Mouse (Mus musculus): Measurements from ENCODE around the gene Mlst8.
A peak's percentile ranks its signal among the peaks of the same experiment; 100 is the strongest.

DNA sequence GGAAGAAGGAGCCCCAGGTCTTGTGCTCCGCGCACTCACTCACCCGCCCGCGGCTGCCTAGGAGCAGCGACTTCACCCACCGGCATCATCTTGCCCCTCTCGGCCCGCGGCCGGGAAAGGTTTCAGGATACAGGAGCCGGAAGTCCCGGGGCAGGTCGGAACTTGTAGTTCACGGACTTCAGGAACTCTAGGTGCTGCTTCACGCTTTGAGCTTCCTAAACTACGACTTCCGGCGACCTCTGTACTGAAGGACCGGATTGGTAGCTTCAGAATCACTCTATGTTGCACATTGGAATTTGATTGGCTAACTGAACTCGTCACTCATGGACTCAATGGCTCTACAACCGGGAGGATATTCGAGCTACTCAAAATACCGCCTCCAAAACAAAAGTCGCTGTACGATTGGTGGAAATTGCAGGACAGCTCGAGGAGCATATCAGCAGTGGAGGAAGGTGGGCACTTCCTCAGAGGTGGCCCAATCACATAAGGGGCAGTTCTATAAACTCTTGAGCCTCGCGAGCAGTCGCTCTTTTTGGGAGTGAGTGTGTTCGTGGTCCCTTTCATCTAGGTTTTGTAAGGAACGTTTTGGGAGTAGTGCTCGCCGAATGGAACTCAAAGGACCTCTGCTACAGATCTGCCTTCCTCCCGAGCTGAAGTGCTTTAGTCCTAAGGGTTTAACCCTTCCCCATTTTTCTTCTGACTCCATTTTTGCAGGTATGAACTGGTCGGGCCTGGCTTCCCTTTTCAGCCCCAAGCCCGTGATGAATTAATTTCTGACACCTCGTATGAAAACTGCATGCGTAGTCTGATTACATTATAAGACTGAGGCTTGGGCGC, 49.1 kb upstream of the Mlst8 start, which contains the start of gene Traf7:
- TF ChIP-seq CTCF (IDR thresholded peaks at IDR 0.05; ENCODE audit: borderline replicate concordance, extremely low read depth, insufficient read depth, insufficient read length) (no peak), POLR2A (IDR thresholded peaks at IDR 0.05; ENCODE audit: borderline replicate concordance, extremely low read depth, insufficient read depth, insufficient read length, poor library complexity, severe bottlenecking) (peak; percentile 89; the same call in 1 of the 2 replicates)

All from brain, embryonic 14.5 days (tissue).